Mouse (Mus musculus) heart, adult 2 months (tissue): ENCODE results near the gene Gm13030.

ENCODE experiments used
- CTCF ChIP-seq: fragments of 200-600 bp; IDR thresholded peaks from 2 replicates; pipeline ENCODE4 v1.8.1; 2022; ENCODE audit warnings: antibody characterized with exemption, mild to moderate bottlenecking, moderate library complexity
- POLR2A ChIP-seq: fragments of 200-500 bp; IDR thresholded peaks from 2 replicates; pipeline ENCODE4 v1.6.1; 2011; ENCODE audit warnings: mild to moderate bottlenecking, low read depth, low read length, control low read depth; ENCODE audit not compliant: insufficient read depth

- TF ChIP-seq CTCF: no peak
- no peak for TF ChIP-seq POLR2A
Observed at GRCm38 (mm10) chr4:138851463-138851862, 22.3 kb downstream of the Gm13030 start.
